Mouse (Mus musculus) yolk sac, embryonic 10.5 days (tissue): ENCODE data around the gene Rprd1b.
"Not testable (repeated sequence)": the region's sequence is repeated elsewhere in the genome, so short reads cannot be mapped to it uniquely, and the experiment has no call there.

ENCODE experiments used
- DNase-seq: peaks from one replicate; pipeline ENCODE4 v3.0.0-alpha.2; 2017; ENCODE audit warnings: low spot score

Rprd1b gene

DNA sequence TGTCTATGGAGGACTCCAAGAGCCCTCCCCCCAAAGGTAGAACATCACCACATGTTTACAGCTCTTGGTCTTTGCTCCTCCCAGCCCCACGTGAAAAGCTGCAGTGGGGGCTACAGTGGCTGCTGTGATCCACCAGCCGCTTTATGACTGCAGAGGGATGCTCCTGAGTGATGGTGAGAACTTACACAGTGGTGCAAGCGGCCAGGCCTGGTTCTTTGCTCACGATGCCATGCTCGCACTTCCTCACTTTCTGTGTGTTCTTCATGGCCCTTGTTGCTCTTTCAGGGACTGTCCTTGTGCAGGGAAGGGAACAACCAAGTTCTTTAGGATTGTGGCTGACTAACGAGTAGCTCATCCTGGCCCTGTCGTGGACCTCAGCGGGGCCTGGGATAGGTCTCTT lies 15.2 kb downstream of the Rprd1b start:
- no peak for DNase-seq

DNA sequence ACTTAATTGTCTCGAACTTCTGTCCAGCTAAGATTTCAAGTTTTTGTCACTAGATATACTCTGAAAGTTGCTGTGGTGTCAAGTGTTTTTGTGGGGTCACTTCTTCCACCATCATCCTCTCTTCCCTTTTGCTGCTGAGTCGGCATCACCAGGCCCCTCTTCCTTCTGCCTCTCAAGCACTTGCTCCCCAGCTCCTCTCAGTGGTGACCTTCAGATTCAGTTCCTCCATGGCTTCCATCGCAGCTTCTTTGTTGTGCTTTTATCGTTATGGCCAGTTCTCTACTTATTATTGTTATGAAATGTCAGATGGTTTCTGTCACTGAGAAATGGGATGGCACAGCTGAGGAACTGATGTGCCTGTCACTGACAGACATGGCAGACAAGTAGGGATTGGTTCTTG lies 17.9 kb downstream of the Rprd1b start:
- no peak for DNase-seq

DNA sequence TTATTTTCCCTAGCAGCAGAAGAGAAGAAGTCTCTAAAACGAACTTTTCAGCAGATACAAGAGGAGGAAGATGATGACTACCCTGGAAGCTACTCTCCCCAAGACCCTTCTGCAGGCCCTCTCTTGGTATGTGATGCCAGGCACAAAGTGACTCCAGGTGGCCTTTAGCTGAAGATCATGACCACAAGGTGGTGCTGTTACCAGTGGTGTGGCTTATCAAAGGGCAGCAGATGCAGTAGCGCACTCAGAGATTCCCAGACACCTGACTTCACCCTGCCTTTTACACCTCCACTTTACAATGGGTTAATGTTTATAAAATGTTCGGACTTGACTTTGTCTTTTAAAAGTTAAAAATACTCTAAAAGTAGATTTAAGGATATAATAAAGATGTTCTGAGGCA lies 19.6 kb downstream of the Rprd1b start:
- peak; percentile 29 for DNase-seq

DNA sequence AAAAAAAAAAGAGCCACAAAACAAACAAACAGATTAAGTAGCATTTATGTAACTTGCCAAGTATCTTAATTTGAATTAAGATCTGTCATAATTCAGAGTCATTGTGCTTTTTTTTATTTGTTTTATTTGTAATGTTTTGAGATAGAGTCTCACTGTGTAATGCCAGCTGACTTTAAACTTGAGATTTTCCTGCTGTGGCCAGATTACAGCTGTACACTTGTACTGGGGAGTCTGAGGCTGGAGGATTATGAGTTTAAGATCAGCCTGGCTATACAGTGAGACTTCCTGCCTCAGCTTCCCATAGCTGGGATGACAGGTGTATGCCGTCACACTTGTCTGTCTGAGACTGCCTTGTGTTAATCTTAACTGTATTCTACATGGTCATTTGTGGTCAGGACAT lies 20.4 kb downstream of the Rprd1b start:
- no peak for DNase-seq

DNA sequence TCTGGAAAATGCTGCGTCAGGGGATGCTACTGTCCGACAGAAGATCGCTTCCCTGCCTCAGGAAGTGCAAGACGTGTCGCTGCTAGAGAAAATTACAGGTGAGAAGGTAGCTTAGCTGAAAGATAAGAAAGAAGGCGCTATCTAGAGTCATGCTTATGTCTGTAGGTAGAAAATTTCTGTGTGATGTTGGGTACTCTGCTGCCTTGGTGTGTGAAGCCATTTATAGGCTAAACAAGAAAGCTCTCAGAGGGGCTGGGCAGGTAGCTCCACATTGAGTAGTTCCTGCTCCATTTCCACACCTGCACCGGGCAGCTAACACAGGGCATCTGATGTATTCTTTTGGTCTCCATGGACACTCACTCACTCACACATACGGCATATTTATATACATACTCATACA lies 21.8 kb downstream of the Rprd1b start:
- DNase-seq = no peak

DNA sequence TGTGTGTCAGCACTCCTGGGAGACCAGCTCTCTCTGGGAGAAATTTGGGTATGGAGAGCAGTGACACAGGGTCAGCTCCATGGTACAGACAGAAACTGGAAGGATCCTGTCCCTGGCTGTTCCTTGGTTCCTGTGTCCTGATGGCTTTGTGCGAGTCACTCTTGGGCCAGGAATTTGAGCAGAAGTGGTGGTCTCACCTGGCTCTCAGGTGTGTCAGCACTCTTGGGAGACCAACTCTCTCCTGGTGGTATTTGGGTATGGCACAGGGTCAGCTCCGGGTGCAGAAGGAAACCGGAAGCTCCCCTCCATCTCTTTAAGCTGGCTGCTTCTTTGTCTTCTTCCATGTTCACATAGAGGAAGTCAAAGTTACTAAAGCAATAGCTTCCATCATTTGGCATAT lies 26.3 kb downstream of the Rprd1b start:
- DNase-seq = no peak

DNA sequence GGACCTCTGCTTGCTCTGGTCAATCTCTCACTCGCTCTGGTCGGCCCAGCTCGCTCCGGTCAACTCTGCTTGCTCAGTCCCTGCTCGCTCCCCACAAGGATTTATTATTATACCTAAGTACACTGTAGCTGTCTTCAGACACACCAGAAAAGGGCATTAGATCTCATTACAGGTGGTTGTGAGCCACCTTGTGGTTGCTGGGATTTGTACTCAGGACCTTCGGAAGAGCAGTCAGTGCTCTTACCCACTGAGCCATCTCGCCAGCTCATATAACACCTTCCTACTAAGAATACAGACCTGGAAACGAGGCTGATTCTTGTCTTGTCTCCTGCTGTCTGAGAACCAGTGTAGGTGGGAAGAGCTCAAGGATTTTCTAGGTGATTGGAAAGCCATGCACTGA lies 27.1 kb downstream of the Rprd1b start:
- DNase-seq = not testable (repeated sequence)

DNA sequence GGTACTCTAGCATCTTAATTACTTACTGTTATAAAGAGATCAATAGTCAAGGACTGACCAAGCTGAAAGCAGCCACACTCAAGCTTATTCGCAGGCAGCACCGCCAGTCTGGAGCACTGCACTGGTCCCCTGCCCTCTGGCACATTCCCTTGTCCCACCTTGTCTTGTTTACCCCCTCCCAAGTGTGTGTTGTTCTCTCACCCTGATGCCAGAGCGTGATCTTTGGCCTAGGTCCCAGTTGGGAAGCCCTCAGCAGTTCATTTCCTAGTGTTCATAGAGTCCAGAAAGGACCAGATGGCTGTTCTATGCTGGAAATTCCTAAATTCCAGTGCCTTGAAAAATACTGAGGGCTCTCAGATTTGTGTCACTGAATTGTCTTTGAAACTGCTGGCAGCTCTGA lies 28.7 kb downstream of the Rprd1b start:
- DNase-seq = no peak

DNA sequence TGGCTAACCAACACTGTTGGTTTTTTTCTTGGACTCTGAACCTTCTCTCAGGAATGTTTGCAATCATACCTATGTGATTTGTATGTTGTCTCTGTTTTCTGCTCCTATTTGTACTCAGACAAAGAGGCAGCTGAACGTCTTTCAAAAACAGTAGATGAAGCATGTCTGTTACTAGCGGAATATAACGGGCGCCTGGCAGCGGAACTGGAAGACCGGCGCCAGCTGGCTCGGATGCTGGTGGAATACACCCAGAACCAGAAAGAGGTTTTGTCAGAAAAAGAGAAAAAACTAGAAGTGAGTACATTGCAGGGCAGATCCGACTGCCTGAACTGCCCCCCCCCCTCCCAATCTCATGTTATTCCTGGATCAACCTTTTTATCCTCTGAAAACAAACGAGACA lies 30.2 kb downstream of the Rprd1b start:
- DNase-seq = no peak

DNA sequence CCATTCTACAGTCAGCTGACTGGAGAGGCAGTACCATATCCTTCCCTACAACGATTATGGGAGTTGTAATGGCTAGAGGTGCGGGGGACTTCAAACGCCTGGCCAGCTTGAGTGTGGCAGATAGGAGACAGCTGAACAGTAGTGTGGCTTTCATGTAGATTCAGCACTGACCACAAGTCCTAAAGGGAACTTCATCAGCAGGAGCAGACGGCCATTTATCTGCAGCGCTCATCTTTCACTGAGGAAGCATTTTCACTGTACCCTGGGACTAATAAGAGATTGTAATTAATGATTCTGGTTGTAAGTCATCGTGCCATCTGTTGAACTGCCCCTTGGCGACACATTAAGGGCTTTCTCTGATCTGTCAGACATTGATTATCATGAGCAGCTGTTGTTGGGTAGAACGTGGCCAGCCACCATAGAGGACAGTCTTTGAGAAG lies 31.4 kb downstream of the Rprd1b start:
- DNase-seq = no peak

DNA sequence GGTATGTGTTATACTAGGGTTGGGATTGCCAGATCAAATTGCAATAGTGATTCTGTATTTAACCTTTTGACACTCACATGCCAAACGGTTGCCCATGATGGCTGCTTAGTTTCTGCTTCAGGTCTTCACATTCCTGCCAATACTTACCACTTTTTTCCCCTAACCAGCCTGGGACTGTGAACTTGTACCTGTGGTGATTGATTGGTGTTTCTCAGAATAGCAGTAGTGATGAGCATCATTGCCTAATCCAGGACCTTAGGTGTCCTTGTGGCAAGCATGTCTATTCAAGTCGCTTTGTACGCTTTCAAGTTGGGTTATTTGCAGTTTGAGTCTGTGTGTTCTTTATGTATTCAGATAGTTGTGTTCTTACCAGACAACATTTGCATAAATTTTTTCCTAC lies 34.7 kb downstream of the Rprd1b start:
- no peak for DNase-seq

DNA sequence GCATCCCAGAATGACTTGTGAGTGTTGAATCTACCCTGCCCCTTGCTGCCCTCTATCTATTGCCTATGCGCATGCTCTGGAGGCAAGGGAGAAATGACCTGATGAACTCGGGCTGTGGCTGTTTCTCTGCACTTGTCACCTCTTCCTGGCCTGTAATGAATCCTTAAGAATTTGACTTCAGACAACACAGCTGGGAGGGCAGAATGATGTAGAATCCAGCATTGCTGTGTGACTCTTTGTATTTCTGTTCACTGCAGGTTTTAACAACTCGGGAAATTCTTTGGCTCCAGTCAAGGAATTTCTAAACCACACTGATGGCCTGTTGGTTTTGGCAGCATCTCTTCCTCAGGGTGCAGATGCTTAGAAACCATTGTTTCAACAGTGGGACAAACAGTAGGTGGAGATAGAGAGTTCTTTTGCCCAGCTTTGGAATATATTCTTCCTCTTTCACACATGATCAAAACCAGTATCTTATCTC lies 36.3 kb downstream of the Rprd1b start:
- DNase-seq = no peak

DNA sequence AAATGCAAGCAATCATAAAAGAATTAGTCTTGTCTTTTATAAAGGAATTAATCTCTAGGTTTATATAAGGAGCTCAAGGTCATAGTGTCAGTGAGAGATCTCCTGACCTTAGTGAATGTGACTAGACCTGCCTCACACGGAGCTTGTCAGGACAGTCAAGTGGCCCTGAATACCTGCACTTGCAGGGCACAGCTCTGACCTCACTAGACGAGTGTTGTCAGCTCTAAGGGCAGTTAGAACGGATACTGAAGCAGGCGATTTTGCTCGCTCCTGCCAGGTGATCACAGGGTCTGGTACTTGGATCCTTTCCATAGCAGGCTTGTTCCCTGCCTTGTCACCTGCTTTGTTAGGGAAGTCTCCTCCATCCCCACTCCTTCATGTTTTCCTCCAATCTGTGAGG lies 36.8 kb downstream of the Rprd1b start:
- no peak for DNase-seq

DNA sequence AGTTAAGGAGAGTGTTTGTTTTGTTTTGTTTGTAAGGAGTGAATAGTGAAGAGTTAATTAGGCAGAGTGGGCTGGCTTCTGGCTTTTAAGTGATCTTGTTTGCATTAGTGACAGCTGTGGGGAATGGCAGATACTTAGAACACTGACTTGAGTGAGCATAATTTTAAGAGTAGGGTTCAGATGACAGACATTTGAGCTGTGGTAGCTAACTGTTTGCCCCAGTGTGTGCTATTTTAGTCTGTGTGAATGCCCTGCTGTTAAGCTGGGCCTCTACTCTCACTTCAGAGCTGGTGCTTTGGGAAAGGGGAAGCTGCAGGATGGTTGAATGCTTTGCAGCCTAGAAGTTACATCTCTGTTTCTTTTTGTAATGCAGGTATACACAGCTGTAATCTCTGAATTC lies 38.2 kb downstream of the Rprd1b start:
- DNase-seq = no peak

DNA sequence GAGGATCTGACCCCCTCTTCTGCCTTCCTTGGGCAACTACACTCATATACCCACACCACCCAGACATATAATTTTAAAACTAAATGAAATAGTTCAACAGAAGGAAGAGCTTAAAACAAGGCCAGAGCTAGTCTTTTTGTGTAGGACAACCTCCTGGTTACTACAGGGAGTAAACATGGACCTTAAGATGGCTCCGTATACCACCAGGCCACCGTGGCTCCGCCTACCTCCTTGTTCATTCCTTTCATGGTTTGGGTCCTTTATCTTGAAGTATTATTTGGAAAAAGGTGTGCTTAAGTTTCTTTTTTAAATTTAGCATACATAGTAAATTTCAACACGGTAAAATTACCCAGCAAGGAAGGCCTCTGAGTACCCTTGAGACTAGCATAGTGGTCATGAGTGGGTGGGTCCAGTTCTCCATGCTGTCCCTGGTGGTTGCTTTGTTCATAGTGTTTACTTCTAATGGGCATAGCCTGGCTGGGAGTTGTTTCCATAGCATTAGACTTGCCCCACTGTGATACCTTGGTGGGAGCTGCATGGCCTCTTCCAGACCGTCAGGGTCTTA lies 39.0 kb downstream of the Rprd1b start:
- DNase-seq = no peak

DNA sequence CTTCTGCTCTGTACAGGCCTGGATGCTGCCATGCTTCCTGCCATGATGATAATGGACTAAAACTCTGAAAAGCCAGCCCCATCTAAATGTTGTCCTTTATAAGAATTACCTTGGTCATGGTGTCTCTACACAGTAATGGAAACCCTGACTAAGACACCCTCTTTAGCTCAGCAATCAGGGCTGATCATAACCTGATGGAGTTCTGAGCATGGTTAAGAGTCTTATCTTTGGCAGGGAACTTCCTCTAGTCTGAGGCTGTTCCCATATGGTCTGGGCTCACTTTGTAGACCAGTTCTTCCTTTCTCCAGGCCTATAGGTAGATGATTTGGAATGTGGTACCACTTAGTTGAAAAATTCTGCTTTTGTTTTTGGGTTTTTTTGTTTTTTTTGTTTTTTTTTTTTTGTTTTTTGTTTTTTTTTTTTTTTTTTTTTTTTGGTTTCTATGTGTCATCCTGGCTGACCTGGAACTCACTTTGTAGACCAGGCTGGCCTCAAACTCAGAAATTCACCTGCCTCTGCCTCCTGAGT lies 40.2 kb downstream of the Rprd1b start:
- no peak for DNase-seq

DNA sequence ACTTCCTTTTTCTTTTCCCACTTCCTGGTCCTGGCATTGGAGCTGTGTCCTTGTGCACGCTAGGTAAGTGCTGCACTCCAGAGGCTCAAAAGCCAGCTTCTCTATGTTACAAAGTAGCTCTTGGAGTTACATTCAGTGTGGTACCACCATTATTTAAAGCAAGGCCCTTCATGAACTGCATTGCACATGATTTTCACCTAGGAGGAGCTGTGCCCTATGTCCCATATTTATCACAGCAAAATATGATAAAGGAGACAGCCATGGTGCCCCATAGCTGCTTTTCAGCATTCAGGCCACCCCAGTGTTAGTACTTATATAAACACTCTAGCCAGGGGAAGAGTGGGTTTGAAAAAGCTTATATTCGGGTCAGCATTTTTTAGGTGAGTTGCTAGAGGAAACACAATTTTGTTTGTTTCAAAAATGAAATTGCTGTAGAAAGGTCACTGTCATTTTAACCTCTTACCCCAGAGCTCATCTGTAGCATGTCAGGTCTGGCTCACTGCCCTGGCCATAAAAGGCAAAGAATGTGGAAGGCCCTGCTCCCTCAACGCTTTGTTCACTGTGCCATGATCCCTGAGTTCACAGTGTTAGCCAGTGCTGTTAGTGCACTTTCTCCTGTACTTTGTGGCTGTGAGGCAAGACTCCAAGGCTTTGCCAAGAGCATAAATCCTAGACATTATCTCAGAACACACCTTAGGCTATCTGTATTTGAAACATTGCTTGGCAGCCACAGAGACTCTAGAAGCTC lies 42.8 kb downstream of the Rprd1b start:
- DNase-seq = no peak

DNA sequence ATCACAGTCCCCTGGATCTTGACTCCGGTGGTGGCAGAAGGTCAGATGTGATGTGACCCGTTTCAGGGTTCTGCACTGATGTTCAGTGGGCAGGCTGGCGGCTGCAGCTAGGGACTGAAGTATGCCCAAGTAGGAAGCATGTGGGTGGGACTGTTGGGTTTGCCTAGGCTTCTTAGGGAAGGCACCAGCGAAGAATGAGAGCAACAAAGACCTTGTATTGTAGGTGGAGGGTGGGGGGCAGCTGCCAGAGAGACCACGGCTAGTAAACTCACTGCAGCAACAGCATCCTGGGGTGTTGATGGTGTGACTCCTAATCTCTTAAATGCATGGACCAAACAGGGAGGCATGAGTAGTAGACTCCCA lies 43.3 kb downstream of the Rprd1b start:
- DNase-seq = no peak

DNA sequence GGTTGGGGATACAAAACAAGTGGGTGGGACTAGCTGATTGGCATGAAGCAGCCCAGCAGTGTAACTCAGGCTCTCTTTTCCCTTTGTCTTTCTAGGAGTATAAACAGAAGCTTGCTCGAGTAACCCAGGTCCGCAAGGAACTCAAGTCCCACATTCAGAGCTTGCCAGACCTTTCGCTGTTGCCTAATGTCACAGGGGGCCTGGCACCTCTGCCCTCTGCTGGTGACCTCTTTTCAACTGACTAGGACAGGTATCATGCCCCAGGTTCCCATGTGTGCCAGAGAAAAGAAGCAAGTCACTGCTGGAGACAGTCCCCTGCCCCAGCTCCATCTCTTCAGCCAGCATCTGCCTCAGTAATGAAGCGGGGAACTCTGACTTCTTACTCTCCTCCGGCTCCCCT lies 46.5 kb downstream of the Rprd1b start:
- DNase-seq = no peak

DNA sequence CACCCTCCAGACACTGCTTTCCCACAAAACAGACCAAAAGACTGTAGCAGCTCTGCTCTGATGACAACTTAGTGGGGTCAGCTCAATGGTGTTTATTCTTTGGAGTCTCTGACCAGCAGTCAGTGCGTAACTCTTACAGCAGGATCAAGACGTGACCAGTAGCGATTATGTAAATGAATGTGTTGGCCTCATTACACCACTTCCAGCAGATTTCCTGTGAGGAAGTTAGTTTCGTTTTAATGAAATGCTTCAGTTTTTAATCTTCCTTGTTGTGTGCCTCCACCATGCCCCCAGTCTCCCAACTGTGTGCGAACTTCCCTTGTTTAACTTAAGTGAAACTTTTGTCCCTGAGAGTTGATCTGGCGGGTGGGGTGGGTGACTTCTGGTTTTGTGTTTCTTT lies 48.4 kb downstream of the Rprd1b start:
- DNase-seq = no peak

DNA sequence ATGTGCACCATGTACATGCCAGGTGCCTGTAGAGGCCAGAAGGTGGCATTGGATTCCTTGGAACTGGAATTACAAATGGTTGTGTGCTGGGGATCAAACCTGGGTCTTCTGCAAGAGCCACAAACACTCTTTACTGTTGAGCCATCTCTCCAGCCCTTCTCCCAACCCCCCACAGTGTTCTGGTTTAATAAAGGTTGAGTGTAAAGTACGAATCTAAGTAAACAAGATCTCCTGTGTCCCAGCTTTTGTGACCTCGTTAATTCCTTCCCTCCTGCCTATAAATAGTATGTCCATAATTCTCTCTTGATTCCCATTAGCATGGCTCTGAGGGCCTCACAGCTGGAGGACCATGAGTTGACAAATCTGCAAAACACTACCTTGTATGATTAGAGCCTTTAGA lies 49.7 kb downstream of the Rprd1b start:
- peak; percentile 47 for DNase-seq

DNA sequence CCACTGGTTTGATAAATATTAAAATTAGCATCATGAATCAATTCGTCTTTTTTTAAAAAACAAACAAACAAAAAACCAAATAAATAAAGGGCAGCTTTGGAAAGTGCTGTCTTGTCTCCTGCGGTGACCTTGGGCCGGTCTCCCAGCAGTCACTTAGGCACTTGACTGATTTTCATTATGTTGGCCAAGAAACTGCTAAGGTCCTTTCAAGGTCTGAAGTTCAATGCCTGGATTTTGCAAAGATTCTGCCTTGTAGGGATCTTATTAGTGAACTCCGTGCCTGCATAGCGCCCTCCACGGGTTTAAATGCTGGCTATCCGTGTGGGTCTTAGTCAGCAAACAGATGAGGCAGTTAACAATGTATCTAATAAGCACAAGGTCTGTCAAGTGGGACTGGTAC lies 50.7 kb downstream of the Rprd1b start:
- DNase-seq = no peak

DNA sequence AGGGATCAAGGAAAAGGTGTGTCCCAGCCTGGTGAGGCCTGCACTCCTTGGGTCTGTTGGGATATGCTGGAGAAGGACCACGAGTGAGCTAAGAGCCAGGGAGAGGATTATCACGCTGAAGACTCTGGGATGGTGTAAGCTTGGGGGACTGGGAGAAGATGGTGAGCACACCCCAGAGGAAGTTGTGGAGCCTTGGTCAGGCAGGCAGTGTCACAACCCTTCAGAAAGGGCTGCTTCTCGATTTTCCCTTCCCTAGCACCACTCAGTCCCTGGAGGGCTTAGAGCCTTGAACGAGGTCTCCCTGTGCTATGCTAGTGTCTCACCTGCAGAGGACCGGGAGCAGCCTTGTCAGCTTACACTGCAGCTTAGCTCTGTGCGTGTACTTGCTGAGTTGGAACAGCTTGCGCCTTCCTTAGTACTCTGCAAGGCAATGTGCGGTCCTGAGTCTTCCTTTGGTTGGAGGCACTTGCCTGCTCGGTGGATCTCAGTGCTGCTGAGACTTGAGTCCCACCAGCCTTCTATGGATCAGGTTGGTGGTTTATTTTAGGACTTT lies 51.6 kb downstream of the Rprd1b start:
- DNase-seq = peak; percentile 71
